Mouse (Mus musculus) kidney, adult 2 months (tissue): ENCODE data around the gene Slc7a9. TPM values are rescaled to one million over a fixed set of nuclear protein-coding genes. Genes with fewer than 3 reads are reported as not detected.

ENCODE experiments used
- DNase-seq: peaks from one replicate; pipeline ENCODE4 v3.0.0; 2021
- H3K27ac ChIP-seq: fragments of 200-500 bp; 2 replicates; pipeline ENCODE4 v1.5.1; 2012; ENCODE audit warnings: low read depth, low read length, control low read depth, inconsistent platforms; ENCODE audit not compliant: insufficient read depth
- H3K27me3 ChIP-seq: fragments of 200-500 bp; replicated peaks from 2 replicates; pipeline ENCODE4 v1.6.1; 2012; ENCODE audit warnings: mild to moderate bottlenecking, moderate library complexity, low read length, inconsistent platforms; ENCODE audit not compliant: control insufficient read depth, insufficient read depth
- H3K36me3 ChIP-seq: fragments of 200-500 bp; 2 replicates; pipeline ENCODE4 v1.6.1; 2012; ENCODE audit warnings: mild to moderate bottlenecking, moderate library complexity, low read length, inconsistent platforms; ENCODE audit not compliant: control insufficient read depth, insufficient read depth
- H3K4me1 ChIP-seq: fragments of 200-500 bp; 2 replicates; pipeline ENCODE4 v1.6.1; 2011; ENCODE audit warnings: low read length; ENCODE audit not compliant: control insufficient read depth, insufficient read depth
- H3K4me3 ChIP-seq: fragments of 200-500 bp; 2 replicates; pipeline ENCODE4 v1.5.1; 2011; ENCODE audit warnings: mild to moderate bottlenecking, low read depth, low read length, control low read depth; ENCODE audit not compliant: insufficient read depth
- CTCF ChIP-seq: fragments of 200-500 bp; conservative IDR thresholded peaks from 2 replicates; pipeline ENCODE4 v1.5.1; 2011; ENCODE audit warnings: low read depth, mild to moderate bottlenecking, control low read depth, low read length, moderate library complexity, mixed read lengths; ENCODE audit not compliant: insufficient read depth, insufficient read length
- POLR2A ChIP-seq: fragments of 200-500 bp; IDR thresholded peaks from one replicate; pipeline ENCODE4 v1.6.1; 2011; ENCODE audit warnings: low read depth, low read length, control low read depth
- WGBS: fragments of 180-500 bp; shearing (Covaris S2); methylation state at CpG from one replicate; pipeline ENCODE4 v1.1.7; 2018; 5-methylcytosine and 5-hydroxymethylcytosine counted together
- polyA plus RNA-seq: library from polyadenylated mRNA; depleted of rRNA; stranded (reverse); fragments of >200 nt; gene quantifications from 2 replicates; pipeline ENCODE4 v1.2.3, GENCODE M21; 2012; rRNA removed

The Slc7a9 gene
- polyA plus RNA-seq, 1 experiment, result 329 TPM

DNA sequence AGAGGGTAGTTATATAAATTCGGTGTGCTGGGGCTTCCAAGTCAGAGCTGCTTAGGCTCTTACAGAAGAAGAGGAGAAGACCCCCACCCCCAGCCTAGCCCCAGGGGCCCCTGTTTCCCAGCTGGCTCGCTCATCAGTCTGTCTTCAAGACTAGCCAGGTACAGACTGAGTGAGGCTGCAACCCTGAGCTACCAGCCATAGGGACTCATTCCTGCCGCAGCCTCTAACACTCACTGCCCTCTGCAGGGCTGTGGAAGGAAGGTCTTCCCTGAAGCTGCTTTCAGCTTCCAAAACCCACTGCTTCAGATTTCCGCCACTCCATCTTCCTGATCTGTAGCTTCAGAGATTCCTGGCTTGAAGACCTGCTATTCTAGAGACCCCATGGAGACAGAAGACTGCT is 53.4 kb downstream of the Slc7a9 start:
- H3K27me3 ChIP-seq, result no peaks in the 10 kb centered on the region
- WGBS, result 29% methylated on average over 4 of the region's 4 CpGs
- DNase-seq, result peak; percentile 14
- H3K27ac ChIP-seq, result no peak overlapping the region
- no peaks in the 10 kb centered on the region for H3K36me3 ChIP-seq
- peak; percentile 55; the same call in 1 of the 2 replicates for TF ChIP-seq CTCF
- no peak for TF ChIP-seq POLR2A
- H3K4me3 ChIP-seq, result no peak overlapping the region
- no peaks in the 10 kb centered on the region for H3K4me1 ChIP-seq

Other genes with a start within 250 kb of the Slc7a9 start
- gene Lrp3, start 233.3 kb upstream of the Slc7a9 start, polyA plus RNA-seq, result 19.7 and 22.6 TPM in 2 replicates
- 4.2 and 5.3 TPM in 2 replicates for gene Gpatch1, start 130.4 kb upstream of the Slc7a9 start, polyA plus RNA-seq
- 7.5 and 8.7 TPM in 2 replicates for gene Rhpn2, start 114.6 kb upstream of the Slc7a9 start, polyA plus RNA-seq
- gene Faap24, start 52.0 kb upstream of the Slc7a9 start, polyA plus RNA-seq, result 4.3 and 4.8 TPM in 2 replicates
- gene Cep89, start 51.8 kb upstream of the Slc7a9 start, polyA plus RNA-seq, result 24.4 and 29.5 TPM in 2 replicates
- gene Tdrd12, start 88.9 kb downstream of the Slc7a9 start, polyA plus RNA-seq, result 0.25 and 0.33 TPM in 2 replicates
- 170 and 255 TPM in 2 replicates for gene Nudt19, start 107.5 kb downstream of the Slc7a9 start, polyA plus RNA-seq
- 0.14 and 0.18 TPM in 2 replicates for gene Rgs9bp, start 136.8 kb downstream of the Slc7a9 start, polyA plus RNA-seq
- gene Ankrd27, start 137.4 kb downstream of the Slc7a9 start, polyA plus RNA-seq, result 18.3 and 19.1 TPM in 2 replicates
- 56.9 and 57.4 TPM in 2 replicates for gene Pdcd5, start 198.7 kb downstream of the Slc7a9 start, polyA plus RNA-seq